Mouse (Mus musculus) MEL (cell line): ENCODE measurements around the gene Plekhg2. TPM values are rescaled to one million over a fixed set of nuclear protein-coding genes. Genes with fewer than 3 reads are reported as not detected.

Experiments
- DNase-seq: peaks from one replicate; pipeline ENCODE4 v3.0.0; 2011; ENCODE audit warnings: low read depth, low spot score
- H3K27ac ChIP-seq: 2 replicates; pipeline ENCODE4 v1.5.1; 2012; ENCODE audit warnings: low read depth, mild to moderate bottlenecking, control low read depth, low read length, moderate library complexity; ENCODE audit not compliant: control insufficient read depth
- H3K27me3 ChIP-seq, 2 experiments: fragments of 150-350 bp in 1 of 2; sonication (generic) in 1 of 2; 2 replicates each; pipeline ENCODE4 v1.6.1; 2012; ENCODE audit warnings: low read length in 2 of 2, mild to moderate bottlenecking in 2 of 2, improper control_type of control experiment in 1 of 2, moderate library complexity in 1 of 2; ENCODE audit not compliant: insufficient read depth in 2 of 2, control insufficient read depth in 1 of 2
- H3K36me3 ChIP-seq, 2 experiments: 2 replicates each; pipeline ENCODE4 v1.6.1; 2012 to 2014; ENCODE audit warnings: low read length in 2 of 2, improper control_type of control experiment in 1 of 2, inconsistent platforms in 1 of 2, mild to moderate bottlenecking in 1 of 2; ENCODE audit not compliant: insufficient read depth in 2 of 2, control insufficient read depth in 1 of 2
- H3K4me1 ChIP-seq, 2 experiments: fragments of 150-350 bp in 1 of 2; sonication (generic) in 1 of 2; 2 replicates each; pipeline ENCODE4 v1.6.1; 2012; ENCODE audit warnings: low read length in 2 of 2, improper control_type of control experiment in 1 of 2, mild to moderate bottlenecking in 1 of 2; ENCODE audit not compliant: insufficient read depth in 2 of 2, control insufficient read depth in 1 of 2
- H3K4me3 ChIP-seq, 2 experiments: fragments of 150-350 bp in 1 of 2; sonication (generic) in 1 of 2; 2 replicates each; pipeline ENCODE4 v1.5.1; 2012; ENCODE audit warnings: low read depth in 2 of 2, low read length in 2 of 2, mild to moderate bottlenecking in 2 of 2, moderate library complexity in 2 of 2, control low read depth in 1 of 2, improper control_type of control experiment in 1 of 2; ENCODE audit not compliant: control insufficient read depth in 1 of 2, insufficient read depth in 1 of 2
- H3K79me2 ChIP-seq: 2 replicates; pipeline ENCODE4 v1.6.1; 2012; ENCODE audit warnings: mild to moderate bottlenecking, low read length, moderate library complexity; ENCODE audit not compliant: control insufficient read depth, poor library complexity, insufficient read depth
- H3K9ac ChIP-seq: 2 replicates; pipeline ENCODE4 v1.6.1; 2012; ENCODE audit warnings: low read depth, mild to moderate bottlenecking, control low read depth, low read length, moderate library complexity; ENCODE audit not compliant: control insufficient read depth, poor library complexity, severe bottlenecking
- H3K9me3 ChIP-seq: fragments of 150-350 bp; sonication (generic); replicated peaks from 2 replicates; pipeline ENCODE4 v1.6.1; 2012; ENCODE audit warnings: mild to moderate bottlenecking, low read length, improper control_type of control experiment, moderate library complexity; ENCODE audit not compliant: insufficient read depth
- CHD1 ChIP-seq: IDR thresholded peaks from 2 replicates; pipeline ENCODE4 v1.6.1; 2012; ENCODE audit warnings: low read depth, mild to moderate bottlenecking, inconsistent platforms, low read length, improper control_type of control experiment
- CTCF ChIP-seq, 3 experiments: IDR thresholded peaks in 2 of 3; conservative IDR thresholded peaks in 1 of 3; 2 replicates each; pipeline ENCODE4 v1.5.1; 2011 to 2012; ENCODE audit warnings: low read length in 3 of 3, low read depth in 2 of 3, mild to moderate bottlenecking in 2 of 3, improper control_type of control experiment in 1 of 3, inconsistent platforms in 1 of 3, mixed read lengths in 1 of 3, moderate library complexity in 1 of 3; ENCODE audit not compliant: control insufficient read depth in 1 of 3, insufficient read depth in 1 of 3, poor library complexity in 1 of 3, severe bottlenecking in 1 of 3
- E2F4 ChIP-seq: IDR thresholded peaks from 2 replicates; pipeline ENCODE4 v1.6.1; 2011; ENCODE audit warnings: low read depth, low read length, improper control_type of control experiment, borderline replicate concordance
- GABPA ChIP-seq: IDR thresholded peaks from 2 replicates; pipeline ENCODE4 v1.6.1; 2012; ENCODE audit warnings: low read depth, mild to moderate bottlenecking, inconsistent platforms, low read length, improper control_type of control experiment, moderate library complexity
- GATA1 ChIP-seq: IDR thresholded peaks from 2 replicates; pipeline ENCODE4 v1.6.1; 2011; ENCODE audit warnings: low read depth, low read length, improper control_type of control experiment
- JUND ChIP-seq: IDR thresholded peaks from 2 replicates; pipeline ENCODE4 v1.6.1; 2011; ENCODE audit warnings: low read depth, mild to moderate bottlenecking, improper control_type of control experiment, low read length
- KAT2A ChIP-seq: conservative IDR thresholded peaks from 2 replicates; pipeline ENCODE4 v1.6.1; 2012; ENCODE audit warnings: low read depth, low read length, improper control_type of control experiment, inconsistent platforms
- MAFK ChIP-seq: IDR thresholded peaks from 2 replicates; pipeline ENCODE4 v1.6.1; 2011; ENCODE audit warnings: low read depth, mild to moderate bottlenecking, low read length, improper control_type of control experiment, borderline replicate concordance
- MAX ChIP-seq: IDR thresholded peaks from 2 replicates; pipeline ENCODE4 v1.6.1; 2011; ENCODE audit warnings: low read length, improper control_type of control experiment
- MAZ ChIP-seq: IDR thresholded peaks from 2 replicates; pipeline ENCODE4 v1.6.1; 2012; ENCODE audit warnings: low read depth, mild to moderate bottlenecking, inconsistent platforms, low read length, improper control_type of control experiment
- MEF2A ChIP-seq: IDR thresholded peaks from 2 replicates; pipeline ENCODE4 v1.6.1; 2014; ENCODE audit warnings: low read depth, mild to moderate bottlenecking, inconsistent platforms, low read length, improper control_type of control experiment; ENCODE audit not compliant: poor library complexity, insufficient replicate concordance, severe bottlenecking; ENCODE audit errors: extremely low read depth
- MXI1 ChIP-seq: IDR thresholded peaks from 2 replicates; pipeline ENCODE4 v1.6.1; 2011; ENCODE audit warnings: mild to moderate bottlenecking, low read depth, low read length, improper control_type of control experiment
- MYC ChIP-seq: IDR thresholded peaks from 2 replicates; pipeline ENCODE4 v1.6.1; 2011; ENCODE audit warnings: low read depth, mild to moderate bottlenecking, low read length, improper control_type of control experiment, moderate library complexity
- NRF1 ChIP-seq: IDR thresholded peaks from 2 replicates; pipeline ENCODE4 v1.6.1; 2014; ENCODE audit warnings: low read depth, mild to moderate bottlenecking, inconsistent platforms, low read length, improper control_type of control experiment, moderate library complexity; ENCODE audit not compliant: poor library complexity, insufficient read depth, severe bottlenecking
- POLR2A ChIP-seq, 2 experiments: IDR thresholded peaks; 2 replicates each; pipeline ENCODE4 v1.6.1; 2011 to 2012; ENCODE audit warnings: low read length in 2 of 2, mild to moderate bottlenecking in 2 of 2, control low read depth in 1 of 2, improper control_type of control experiment in 1 of 2, low read depth in 1 of 2, moderate library complexity in 1 of 2; ENCODE audit not compliant: control insufficient read depth in 1 of 2, insufficient read depth in 1 of 2, poor library complexity in 1 of 2
- RAD21 ChIP-seq: IDR thresholded peaks from 2 replicates; pipeline ENCODE4 v1.6.1; 2011; ENCODE audit warnings: mild to moderate bottlenecking, low read depth, low read length, improper control_type of control experiment
- SIN3A ChIP-seq: IDR thresholded peaks from 2 replicates; pipeline ENCODE4 v1.6.1; 2012; ENCODE audit warnings: low read length, improper control_type of control experiment, inconsistent platforms
- TBP ChIP-seq: IDR thresholded peaks from 2 replicates; pipeline ENCODE4 v1.8.0; 2011; ENCODE audit warnings: low read depth, low read length, improper control_type of control experiment
- TCF12 ChIP-seq: IDR thresholded peaks from 2 replicates; pipeline ENCODE4 v1.6.1; 2014; ENCODE audit warnings: low read depth, mild to moderate bottlenecking, inconsistent platforms, low read length, improper control_type of control experiment, moderate library complexity
- ZC3H11A ChIP-seq: IDR thresholded peaks from 2 replicates; pipeline ENCODE4 v1.6.1; 2012; ENCODE audit warnings: low read depth, mild to moderate bottlenecking, inconsistent platforms, low read length, improper control_type of control experiment
- ZNF384 ChIP-seq: IDR thresholded peaks from 2 replicates; pipeline ENCODE4 v1.6.1; 2012; ENCODE audit warnings: low read depth, mild to moderate bottlenecking, inconsistent platforms, low read length, improper control_type of control experiment
- polyA plus RNA-seq, 2 experiments: library from polyadenylated mRNA; stranded (reverse) in 1 of 2; unstranded in 1 of 2; fragments of >175 nt in 1 of 2; fragments of >200 nt in 1 of 2; gene quantifications; 2 replicates each; pipeline versions ENCODE4 v1.2.1 to v1.2.4; 2012; ENCODE audit warnings: low replicate concordance in 2 of 2, low read depth in 1 of 2; ENCODE audit not compliant: insufficient read length in 2 of 2, insufficient read depth in 1 of 2, missing spikeins in 1 of 2
- total RNA-seq: library from RNA; depleted of rRNA; stranded (reverse); fragments of 300-350 nt; gene quantifications from 2 replicates; pipeline ENCODE4 v1.2.3, GENCODE M21; 2012

The Plekhg2 gene
- total and polyA plus RNA-seq, 3 experiments: 1.1 to 9.2 TPM; not detected in 1

- TF ChIP-seq MXI1 (no peak), POLR2A (IDR thresholded peaks at IDR 0.05; ENCODE audit: control insufficient read depth in 1 of 2, insufficient read depth in 1 of 2, low read depth in 1 of 2, low read length in 2 of 2, poor library complexity in 1 of 2) (no peak), JUND (no peak), RAD21 (no peak), ZC3H11A (no peak), E2F4 (no peak), TBP (no peak), TCF12 (no peak), GATA1 (no peak), MYC (no peak)
- Histone ChIP-seq H3K27me3 (no peaks in the 10 kb centered on the region), H3K9me3 (no peaks in the 10 kb centered on the region), H3K4me3 (no peak overlapping the region), H3K9ac (no peak overlapping the region), H3K4me1 (peaks cover 0 to 4% of the 10 kb centered on the region in 2 experiments; a peak in 1 of 4 replicates), H3K36me3 (peaks cover 4 to 6% of the 10 kb centered on the region in 2 experiments; a peak in 2 of 4 replicates), H3K27ac (no peak overlapping the region), H3K79me2 (peaks cover 19% of the 10 kb centered on the region)
- no peak for DNase-seq
Observed at GRCm38 (mm10) chr7:28395425-28395824, 23.0 kb upstream of the Plekhg2 start.

- DNase-seq: peak; percentile 14
- Histone ChIP-seq H3K4me3 (peak overlapping the region; percentile 82 to 92), H3K9me3 (no peaks in the 10 kb centered on the region), H3K9ac (peak overlapping the region; percentile 87)
- TF ChIP-seq MEF2A (no peak), NRF1 (no peak), SIN3A (0 out of 2 replicates have a peak, but pooled peaks have one; percentile 11), CTCF (IDR thresholded peaks at IDR 0.05 in 2 of 3, conservative IDR thresholded peaks at IDR 0.05 in 1 of 3; ENCODE audit: control insufficient read depth in 1 of 3, insufficient read depth in 1 of 3, low read depth in 2 of 3, low read length in 3 of 3, poor library complexity in 1 of 3, severe bottlenecking in 1 of 3) (no peak), MAFK (no peak), POLR2A (IDR thresholded peaks at IDR 0.05; ENCODE audit: control insufficient read depth in 1 of 2, insufficient read depth in 1 of 2, low read depth in 1 of 2, low read length in 2 of 2, poor library complexity in 1 of 2) (peak in 1 of 2 experiments; percentile 15; a peak in 1 of 4 replicates), TCF12 (no peak), ZNF384 (no peak), MXI1 (no peak), ZC3H11A (no peak), MAX (no peak), MAZ (no peak), KAT2A (no peak), GABPA (no peak), CHD1 (no peak)
- TF ChIP-seq, all 39 proteins: peak for 2
- Histone ChIP-seq H3K4me1 (peaks cover 0 to 4% of the 10 kb centered on the region in 2 experiments; a peak in 1 of 4 replicates), H3K79me2 (peaks cover 19% of the 10 kb centered on the region), H3K36me3 (peaks cover 3 to 4% of the 10 kb centered on the region in 2 experiments; a peak in 2 of 4 replicates), H3K27ac (no peak overlapping the region), H3K27me3 (no peaks in the 10 kb centered on the region)
Observed at GRCm38 (mm10) chr7:28393272-28393951, 21.0 kb upstream of the Plekhg2 start.
